Mouse (Mus musculus) forebrain, postnatal 0 days (tissue): Measurements from ENCODE around the gene Tmem37. TPM values are rescaled to one million over a fixed set of nuclear protein-coding genes. Genes with fewer than 3 reads are reported as not detected.

Experiments
- ATAC-seq: fragments of 200-750 bp; cut with Nextera tagmentation; 2 replicates; pipeline ENCODE4 v1.8.0; 2017; ENCODE audit warnings: mild to moderate bottlenecking, moderate library complexity
- DNase-seq: peaks from one replicate; pipeline ENCODE4 v3.0.0-alpha.2; 2015
- H3K27ac ChIP-seq: fragments of 300-500 bp; sonication (generic); 2 replicates; pipeline ENCODE4 v1.5.1; 2014; ENCODE audit warnings: low read depth, mild to moderate bottlenecking, antibody characterized with exemption, low read length, moderate library complexity, mixed read lengths
- H3K27me3 ChIP-seq: fragments of 300-500 bp; sonication (generic); 2 replicates; pipeline ENCODE4 v1.6.1; 2014; ENCODE audit warnings: mild to moderate bottlenecking, low read length, mixed read lengths; ENCODE audit not compliant: insufficient read depth
- H3K36me3 ChIP-seq: fragments of 300-500 bp; sonication (generic); 2 replicates; pipeline ENCODE4 v1.6.1; 2014; ENCODE audit warnings: mild to moderate bottlenecking, moderate library complexity; ENCODE audit not compliant: insufficient read depth
- H3K4me1 ChIP-seq: fragments of 300-500 bp; sonication (generic); 2 replicates; pipeline ENCODE4 v1.6.1; 2014; ENCODE audit warnings: antibody characterized with exemption; ENCODE audit not compliant: insufficient read depth
- H3K4me2 ChIP-seq: fragments of 300-500 bp; sonication (generic); 2 replicates; pipeline ENCODE4 v1.6.1; 2014; ENCODE audit warnings: low read depth, mild to moderate bottlenecking, moderate library complexity
- H3K4me3 ChIP-seq: fragments of 300-500 bp; sonication (generic); 2 replicates; pipeline ENCODE4 v1.5.1; 2014; ENCODE audit warnings: low read depth, low read length, mixed read lengths
- H3K9ac ChIP-seq: fragments of 300-500 bp; sonication (generic); 2 replicates; pipeline ENCODE4 v1.6.1; 2014; ENCODE audit warnings: mild to moderate bottlenecking
- H3K9me3 ChIP-seq: fragments of 300-500 bp; sonication (generic); 2 replicates; pipeline ENCODE4 v1.6.1; 2016; ENCODE audit warnings: low read length
- CTCF ChIP-seq: sonication (generic); IDR thresholded peaks from 2 replicates; pipeline ENCODE4 v1.5.1; 2016; ENCODE audit warnings: antibody characterized with exemption, control low read depth, low read depth
- WGBS: fragments of 180-500 bp; shearing (Covaris S2); extraction: QIAGEN DNeasy Blood & Tissue Kit; methylation state at CpG from one replicate; pipeline ENCODE4 v1.1.7; 2014; 5-methylcytosine and 5-hydroxymethylcytosine counted together
- polyA plus RNA-seq: library from polyadenylated mRNA; unstranded; fragments of >200 nt; fragmentation: Nextera tagmentation; extraction: Ambion mirVana; gene quantifications from 2 replicates; pipeline ENCODE4 v1.2.1, GENCODE M21; 2015
- total RNA-seq: library from RNA; depleted of rRNA; stranded (reverse); fragments of >200 nt; gene quantifications from 2 replicates; pipeline ENCODE4 v1.2.3, GENCODE M21; 2014

The Tmem37 gene
- total and polyA plus RNA-seq, 2 experiments from 2014 or later, result 6.0 to 6.8 TPM

DNA sequence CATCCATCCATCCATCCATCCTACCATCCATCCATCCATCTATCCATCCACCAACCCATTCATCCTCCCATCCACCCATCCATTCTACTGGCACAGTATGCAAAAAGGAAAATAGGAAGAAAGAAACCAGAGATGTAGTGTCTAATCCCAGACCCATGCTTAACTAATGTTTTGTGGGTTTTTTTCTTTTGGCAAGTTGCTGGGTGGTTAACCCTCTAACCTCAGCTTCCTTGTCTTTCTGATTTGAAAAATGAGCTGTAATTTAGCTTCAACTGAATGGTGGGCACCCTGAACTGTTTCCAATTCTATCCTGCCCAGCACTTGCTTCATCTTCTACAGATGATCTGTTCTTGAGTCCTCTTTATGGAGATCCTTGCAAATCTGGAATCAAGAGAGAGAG lies 26.5 kb downstream of the Tmem37 start:
- Histone ChIP-seq H3K36me3 (no peaks in the 10 kb centered on the region), H3K4me1 (no peaks in the 10 kb centered on the region), H3K9me3 (no peaks in the 10 kb centered on the region), H3K27me3 (no peaks in the 10 kb centered on the region), H3K4me3 (no peak overlapping the region), H3K9ac (no peak overlapping the region), H3K27ac (no peak overlapping the region), H3K4me2 (no peak overlapping the region)
- no peak for ATAC-seq
- TF ChIP-seq CTCF, result no peak
- DNase-seq, result no peak

- TF ChIP-seq CTCF, result no peak
- Histone ChIP-seq H3K9me3 (no peaks in the 10 kb centered on the region), H3K36me3 (no peaks in the 10 kb centered on the region), H3K4me3 (no peak overlapping the region), H3K4me1 (no peaks in the 10 kb centered on the region), H3K9ac (no peak overlapping the region), H3K27me3 (no peaks in the 10 kb centered on the region), H3K27ac (no peak overlapping the region), H3K4me2 (no peak overlapping the region)
- DNase-seq (no peak), ATAC-seq (no peak)
- WGBS, result 90% methylated on average over 16 of the region's 16 CpGs
These were observed 29.3 kb downstream of the Tmem37 start for GRCm38 (mm10) chr1:120044584-120044983.

DNA sequence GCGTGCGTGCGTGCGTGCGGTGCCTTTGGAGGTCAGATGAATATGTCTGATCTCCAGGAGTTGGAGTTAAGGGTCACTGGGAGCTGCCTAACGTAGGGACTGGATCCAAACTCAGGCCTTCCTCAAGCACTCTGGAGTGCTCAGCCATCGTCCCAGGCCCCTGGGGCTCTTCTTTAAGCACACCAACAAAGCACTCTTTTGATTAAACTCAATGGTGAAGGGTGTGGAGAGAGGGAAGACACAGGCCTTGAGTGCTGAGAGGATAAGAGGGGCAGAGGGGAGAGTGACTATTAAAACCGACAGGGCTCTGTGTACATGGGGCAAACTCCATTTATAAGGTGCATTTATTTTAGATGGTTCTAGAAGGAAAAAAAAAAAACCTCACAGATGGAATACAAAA lies 31.5 kb downstream of the Tmem37 start:
- Histone ChIP-seq H3K9ac (no peak overlapping the region), H3K4me1 (no peaks in the 10 kb centered on the region), H3K4me3 (no peak overlapping the region), H3K27ac (no peak overlapping the region), H3K27me3 (no peaks in the 10 kb centered on the region), H3K4me2 (no peak overlapping the region), H3K9me3 (no peaks in the 10 kb centered on the region), H3K36me3 (no peaks in the 10 kb centered on the region)
- no peak for TF ChIP-seq CTCF
- no peak for DNase-seq
- 65% methylated on average over 8 of the region's 8 CpGs for WGBS
- no peak for ATAC-seq

- no peaks in the 10 kb centered on the region for H3K4me1 ChIP-seq
These were observed 35.3 kb downstream of the Tmem37 start for GRCm38 (mm10) chr1:120038594-120038993.

GRCm38 (mm10) chr1:120037021-120037683 lies 36.7 kb downstream of the Tmem37 start:
- TF ChIP-seq CTCF, result no peak
- DNase-seq, result peak; percentile 48
- peak; percentile 47; the same call in 1 of the 2 replicates for ATAC-seq
- Histone ChIP-seq H3K36me3 (no peaks in the 10 kb centered on the region), H3K27ac (no peak overlapping the region), H3K9me3 (no peaks in the 10 kb centered on the region), H3K9ac (no peak overlapping the region), H3K27me3 (no peaks in the 10 kb centered on the region), H3K4me3 (no peak overlapping the region), H3K4me2 (no peak overlapping the region), H3K4me1 (no peaks in the 10 kb centered on the region)
- WGBS, result 57% methylated on average over 9 of the region's 9 CpGs

More at GRCm38 (mm10) chr1:120038594-120038993, 35.3 kb downstream of the Tmem37 start:
- TF ChIP-seq CTCF, result no peak
- H3K36me3 ChIP-seq, result no peaks in the 10 kb centered on the region
- WGBS, result 78% methylated on average over 9 of the region's 9 CpGs
- H3K4me3 ChIP-seq, result no peak overlapping the region
- ATAC-seq (no peak), DNase-seq (no peak)
- H3K4me2 ChIP-seq, result no peak overlapping the region
- H3K9me3 ChIP-seq, result no peaks in the 10 kb centered on the region
- H3K27ac ChIP-seq, result no peak overlapping the region
- no peaks in the 10 kb centered on the region for H3K27me3 ChIP-seq
- H3K9ac ChIP-seq, result no peak overlapping the region

- 70% methylated on average over 7 of the region's 7 CpGs for WGBS
- ATAC-seq (no peak), DNase-seq (no peak)
- Histone ChIP-seq H3K27ac (no peak overlapping the region), H3K27me3 (no peaks in the 10 kb centered on the region), H3K4me1 (no peaks in the 10 kb centered on the region), H3K9ac (no peak overlapping the region), H3K36me3 (no peaks in the 10 kb centered on the region), H3K9me3 (no peaks in the 10 kb centered on the region), H3K4me2 (no peak overlapping the region), H3K4me3 (no peak overlapping the region)
- TF ChIP-seq CTCF, result no peak
These were observed 38.3 kb downstream of the Tmem37 start for GRCm38 (mm10) chr1:120035456-120036034.

- Histone ChIP-seq H3K27me3 (no peaks in the 10 kb centered on the region), H3K9me3 (no peaks in the 10 kb centered on the region), H3K4me3 (no peak overlapping the region), H3K9ac (no peak overlapping the region), H3K4me1 (no peaks in the 10 kb centered on the region), H3K36me3 (no peaks in the 10 kb centered on the region), H3K27ac (no peak overlapping the region), H3K4me2 (no peak overlapping the region)
- TF ChIP-seq CTCF, result no peak
- 68% methylated on average over 1 of the region's 1 CpGs for WGBS
- DNase-seq, result no peak
- ATAC-seq, result no peak
These were observed 39.1 kb downstream of the Tmem37 start for GRCm38 (mm10) chr1:120034793-120035192.
